Mouse (Mus musculus): ENCODE data around the gene Ung. TPM values are rescaled to one million over a fixed set of nuclear protein-coding genes. Genes with fewer than 3 reads are reported as not detected.
A peak's percentile ranks its signal among the peaks of the same experiment; 100 is the strongest.

Gene Ung
- polyA plus RNA-seq, 1 experiment from 2014 or later: 20.4 TPM

- 84% methylated on average over 5 of the region's 5 CpGs for WGBS
- H3K4me1 ChIP-seq (ENCODE audit: control insufficient read depth, insufficient read depth, low read length): no peaks in the 10 kb centered on the region
- ATAC-seq (ENCODE audit: low read depth): no peak
- H3K9me3 ChIP-seq (ENCODE audit: control insufficient read depth, low read length): no peaks in the 10 kb centered on the region
- H3K4me3 ChIP-seq (ENCODE audit: low read depth, low read length): no peak overlapping the region
- H3K36me3 ChIP-seq (ENCODE audit: control insufficient read depth, insufficient read depth, low read length): no peaks in the 10 kb centered on the region
- DNase-seq (ENCODE audit: low spot score): no peak
- H3K9ac ChIP-seq (ENCODE audit: low read depth, low read length): no peak overlapping the region
- H3K27ac ChIP-seq (replicated peaks; ENCODE audit: low read depth, low read length): no peak overlapping the region
- no peak overlapping the region for H3K4me2 ChIP-seq (ENCODE audit: low read depth, low read length)
- H3K27me3 ChIP-seq (replicated peaks; ENCODE audit: control insufficient read depth, insufficient read depth, low read length): no peaks in the 10 kb centered on the region
Observed at GRCm38 (mm10) chr5:114154765-114155164, 24.6 kb downstream of the Ung start.

GRCm38 (mm10) chr5:114155168-114155933 lies 25.2 kb downstream of the Ung start:
- DNase-seq (ENCODE audit: low spot score) (no peak), ATAC-seq (ENCODE audit: low read depth) (peak; percentile 61; the same call in 1 of the 2 replicates)
- H3K4me2 ChIP-seq (ENCODE audit: low read depth, low read length): no peak overlapping the region
- no peaks in the 10 kb centered on the region for H3K9me3 ChIP-seq (ENCODE audit: control insufficient read depth, low read length)
- H3K4me1 ChIP-seq (ENCODE audit: control insufficient read depth, insufficient read depth, low read length): no peaks in the 10 kb centered on the region
- no peaks in the 10 kb centered on the region for H3K36me3 ChIP-seq (ENCODE audit: control insufficient read depth, insufficient read depth, low read length)
- H3K9ac ChIP-seq (ENCODE audit: low read depth, low read length): no peak overlapping the region
- H3K27me3 ChIP-seq (replicated peaks; ENCODE audit: control insufficient read depth, insufficient read depth, low read length): no peaks in the 10 kb centered on the region
- 52% methylated on average over 9 of the region's 9 CpGs for WGBS
- H3K27ac ChIP-seq (replicated peaks; ENCODE audit: low read depth, low read length): no peak overlapping the region
- no peak overlapping the region for H3K4me3 ChIP-seq (ENCODE audit: low read depth, low read length)

- H3K36me3 ChIP-seq (ENCODE audit: control insufficient read depth, insufficient read depth, low read length): no peaks in the 10 kb centered on the region
- H3K4me1 ChIP-seq (ENCODE audit: control insufficient read depth, insufficient read depth, low read length): no peaks in the 10 kb centered on the region
- H3K27ac ChIP-seq (replicated peaks; ENCODE audit: low read depth, low read length): no peak overlapping the region
- no peak overlapping the region for H3K9ac ChIP-seq (ENCODE audit: low read depth, low read length)
- H3K4me2 ChIP-seq (ENCODE audit: low read depth, low read length): no peak overlapping the region
- ATAC-seq (ENCODE audit: low read depth) (no peak), DNase-seq (ENCODE audit: low spot score) (no peak)
- 53% methylated on average over 7 of the region's 7 CpGs for WGBS
- no peaks in the 10 kb centered on the region for H3K9me3 ChIP-seq (ENCODE audit: control insufficient read depth, low read length)
- no peak overlapping the region for H3K4me3 ChIP-seq (ENCODE audit: low read depth, low read length)
- no peaks in the 10 kb centered on the region for H3K27me3 ChIP-seq (replicated peaks; ENCODE audit: control insufficient read depth, insufficient read depth, low read length)
Observed at GRCm38 (mm10) chr5:114157236-114157635, 27.1 kb downstream of the Ung start.

- no peak overlapping the region for H3K4me2 ChIP-seq (ENCODE audit: low read depth, low read length)
- no peak overlapping the region for H3K4me3 ChIP-seq (ENCODE audit: low read depth, low read length)
- no peak for DNase-seq (ENCODE audit: low spot score)
- H3K4me1 ChIP-seq (ENCODE audit: control insufficient read depth, insufficient read depth, low read length): no peaks in the 10 kb centered on the region
- no peaks in the 10 kb centered on the region for H3K36me3 ChIP-seq (ENCODE audit: control insufficient read depth, insufficient read depth, low read length)
- no peak overlapping the region for H3K27ac ChIP-seq (replicated peaks; ENCODE audit: low read depth, low read length)
- H3K9ac ChIP-seq (ENCODE audit: low read depth, low read length): no peak overlapping the region
- H3K27me3 ChIP-seq (replicated peaks; ENCODE audit: control insufficient read depth, insufficient read depth, low read length): no peaks in the 10 kb centered on the region
- WGBS: 78% methylated on average over 6 of the region's 6 CpGs
- ATAC-seq (ENCODE audit: low read depth): no peak
- no peaks in the 10 kb centered on the region for H3K9me3 ChIP-seq (ENCODE audit: control insufficient read depth, low read length)
Observed at GRCm38 (mm10) chr5:114161424-114161823, 31.2 kb downstream of the Ung start.

- no peaks in the 10 kb centered on the region for H3K4me1 ChIP-seq (ENCODE audit: control insufficient read depth, insufficient read depth, low read length)
- H3K27ac ChIP-seq (replicated peaks; ENCODE audit: low read depth, low read length): no peak overlapping the region
- H3K27me3 ChIP-seq (replicated peaks; ENCODE audit: control insufficient read depth, insufficient read depth, low read length): no peaks in the 10 kb centered on the region
- no peak overlapping the region for H3K9ac ChIP-seq (ENCODE audit: low read depth, low read length)
- no peak for ATAC-seq (ENCODE audit: low read depth)
- no peaks in the 10 kb centered on the region for H3K36me3 ChIP-seq (ENCODE audit: control insufficient read depth, insufficient read depth, low read length)
- H3K4me2 ChIP-seq (ENCODE audit: low read depth, low read length): no peak overlapping the region
- H3K9me3 ChIP-seq (ENCODE audit: control insufficient read depth, low read length): no peaks in the 10 kb centered on the region
- WGBS: 52% methylated on average over 12 of the region's 12 CpGs
- no peak overlapping the region for H3K4me3 ChIP-seq (ENCODE audit: low read depth, low read length)
- no peak for DNase-seq (ENCODE audit: low spot score)
Observed at GRCm38 (mm10) chr5:114162106-114162815, 32.1 kb downstream of the Ung start.

GRCm38 (mm10) chr5:114163117-114163696 lies 33.0 kb downstream of the Ung start:
- no peak for ATAC-seq (ENCODE audit: low read depth)
- H3K9ac ChIP-seq (ENCODE audit: low read depth, low read length): no peak overlapping the region
- WGBS: 69% methylated on average over 6 of the region's 6 CpGs

GRCm38 (mm10) chr5:114170345-114170744 lies 40.2 kb downstream of the Ung start:
- H3K36me3 ChIP-seq (ENCODE audit: control insufficient read depth, insufficient read depth, low read length): no peaks in the 10 kb centered on the region
- H3K27ac ChIP-seq (replicated peaks; ENCODE audit: low read depth, low read length): no peak overlapping the region
- ATAC-seq (ENCODE audit: low read depth) (no peak), DNase-seq (ENCODE audit: low spot score) (no peak)
- no peaks in the 10 kb centered on the region for H3K9me3 ChIP-seq (ENCODE audit: control insufficient read depth, low read length)
- no peaks in the 10 kb centered on the region for H3K27me3 ChIP-seq (replicated peaks; ENCODE audit: control insufficient read depth, insufficient read depth, low read length)
- no peak overlapping the region for H3K9ac ChIP-seq (ENCODE audit: low read depth, low read length)
- WGBS: 79% methylated on average over 7 of the region's 7 CpGs
- H3K4me2 ChIP-seq (ENCODE audit: low read depth, low read length): no peak overlapping the region
- peaks cover 3% of the 10 kb centered on the region; the same call in 1 of the 2 replicates for H3K4me1 ChIP-seq (ENCODE audit: control insufficient read depth, insufficient read depth, low read length)
- H3K4me3 ChIP-seq (ENCODE audit: low read depth, low read length): no peak overlapping the region

More at GRCm38 (mm10) chr5:114163117-114163696, 33.0 kb downstream of the Ung start:
- H3K4me3 ChIP-seq (ENCODE audit: low read depth, low read length): no peak overlapping the region
- no peaks in the 10 kb centered on the region for H3K4me1 ChIP-seq (ENCODE audit: control insufficient read depth, insufficient read depth, low read length)
- no peaks in the 10 kb centered on the region for H3K27me3 ChIP-seq (replicated peaks; ENCODE audit: control insufficient read depth, insufficient read depth, low read length)
- no peak overlapping the region for H3K4me2 ChIP-seq (ENCODE audit: low read depth, low read length)
- no peaks in the 10 kb centered on the region for H3K36me3 ChIP-seq (ENCODE audit: control insufficient read depth, insufficient read depth, low read length)
- no peak for DNase-seq (ENCODE audit: low spot score)
- H3K9me3 ChIP-seq (ENCODE audit: control insufficient read depth, low read length): no peaks in the 10 kb centered on the region
- H3K27ac ChIP-seq (replicated peaks; ENCODE audit: low read depth, low read length): no peak overlapping the region

GRCm38 (mm10) chr5:114172936-114173335 lies 42.8 kb downstream of the Ung start:
- Histone ChIP-seq H3K4me2 (ENCODE audit: low read depth, low read length) (no peak overlapping the region), H3K4me3 (ENCODE audit: low read depth, low read length) (no peak overlapping the region), H3K27ac (replicated peaks; ENCODE audit: low read depth, low read length) (no peak overlapping the region), H3K36me3 (ENCODE audit: control insufficient read depth, insufficient read depth, low read length) (no peaks in the 10 kb centered on the region), H3K9ac (ENCODE audit: low read depth, low read length) (no peak overlapping the region), H3K4me1 (ENCODE audit: control insufficient read depth, insufficient read depth, low read length) (peaks cover 3% of the 10 kb centered on the region; the same call in 1 of the 2 replicates), H3K27me3 (replicated peaks; ENCODE audit: control insufficient read depth, insufficient read depth, low read length) (no peaks in the 10 kb centered on the region), H3K9me3 (ENCODE audit: control insufficient read depth, low read length) (no peaks in the 10 kb centered on the region)
- no peak for ATAC-seq (ENCODE audit: low read depth)
- 83% methylated on average over 3 of the region's 3 CpGs for WGBS
- DNase-seq (ENCODE audit: low spot score): no peak

Data from embryonic facial prominence, embryonic 14.5 days (tissue).